Mouse (Mus musculus) hindbrain, embryonic 12.5 days (tissue): ENCODE measurements around the gene Nppc. TPM values are rescaled to one million over a fixed set of nuclear protein-coding genes. Genes with fewer than 3 reads are reported as not detected.

ENCODE experiments used
- ATAC-seq: fragments of 200-750 bp; cut with Nextera tagmentation; 2 replicates; pipeline ENCODE4 v1.8.0; 2017; ENCODE audit warnings: moderate TSS enrichment; ENCODE audit not compliant: low FRiP score
- H3K27ac ChIP-seq: fragments of 300-500 bp; sonication (generic); 2 replicates; pipeline ENCODE4 v1.5.1; 2016; ENCODE audit warnings: mild to moderate bottlenecking
- H3K27me3 ChIP-seq: fragments of 300-500 bp; sonication (generic); 2 replicates; pipeline ENCODE4 v1.6.1; 2016; ENCODE audit warnings: mild to moderate bottlenecking
- H3K36me3 ChIP-seq: fragments of 300-500 bp; sonication (generic); 2 replicates; pipeline ENCODE4 v1.6.1; 2016; ENCODE audit warnings: mild to moderate bottlenecking
- H3K4me1 ChIP-seq: fragments of 300-500 bp; sonication (generic); 2 replicates; pipeline ENCODE4 v1.6.1; 2016
- H3K4me2 ChIP-seq: fragments of 300-500 bp; sonication (generic); replicated peaks from 2 replicates; pipeline ENCODE4 v1.6.1; 2016; ENCODE audit warnings: mild to moderate bottlenecking
- H3K4me3 ChIP-seq: fragments of 300-500 bp; sonication (generic); 2 replicates; pipeline ENCODE4 v1.5.1; 2016; ENCODE audit warnings: mild to moderate bottlenecking
- H3K9ac ChIP-seq: fragments of 300-500 bp; sonication (generic); 2 replicates; pipeline ENCODE4 v1.6.1; 2016; ENCODE audit warnings: mild to moderate bottlenecking, moderate library complexity
- H3K9me3 ChIP-seq: fragments of 300-500 bp; sonication (generic); replicated peaks from 2 replicates; pipeline ENCODE4 v1.6.1; 2016; ENCODE audit warnings: mild to moderate bottlenecking
- WGBS: fragments of 180-500 bp; shearing (Covaris S2); methylation state at CpG from one replicate; pipeline ENCODE4 v1.1.7; 2016; 5-methylcytosine and 5-hydroxymethylcytosine counted together
- polyA plus RNA-seq: library from polyadenylated mRNA; unstranded; fragments of >200 nt; fragmentation: Nextera tagmentation; extraction: Ambion mirVana; gene quantifications from 2 replicates; pipeline ENCODE4 v1.2.1, GENCODE M21; 2016

Gene Nppc
- 14.7 and 16.0 TPM in 2 replicates for polyA plus RNA-seq

DNA sequence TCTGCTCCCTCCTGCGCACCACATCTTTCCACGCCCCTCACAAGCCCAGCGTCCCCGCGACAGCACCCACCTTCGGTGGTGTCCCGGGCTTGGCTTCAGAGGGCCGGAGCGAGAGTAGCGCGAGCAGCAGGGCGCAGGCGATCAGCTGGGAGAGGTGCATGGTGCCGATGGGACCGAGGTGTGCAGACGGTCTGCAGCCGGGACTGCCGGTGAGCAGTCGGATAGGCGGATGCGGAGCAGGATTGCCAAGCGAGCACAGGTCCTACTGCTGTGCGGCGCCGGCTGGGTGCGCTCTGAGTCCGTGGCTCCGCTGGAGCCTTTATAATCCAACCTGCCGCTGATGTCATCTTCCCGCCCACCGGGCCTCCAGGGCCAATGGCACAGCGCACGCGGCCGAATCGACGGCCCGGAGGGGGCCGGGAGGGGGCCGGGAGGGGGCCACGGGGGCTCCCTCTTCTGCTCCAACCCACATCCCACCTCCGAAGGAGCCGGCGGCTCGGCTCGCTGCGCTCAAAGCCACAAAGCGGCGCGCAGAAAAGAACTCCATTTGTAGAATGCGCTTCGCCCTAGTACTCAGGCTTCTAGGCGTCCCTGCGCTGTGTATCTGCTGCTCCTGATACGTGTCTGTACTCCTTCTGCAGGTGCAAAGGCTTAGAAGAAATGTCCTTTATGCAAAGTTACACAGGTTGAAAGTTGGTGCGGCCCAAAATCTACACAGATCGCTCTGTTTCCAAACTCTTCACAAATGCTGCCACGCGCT, at the start of gene Nppc:
Gene Nppc (minus strand): TSS at position 293 of the 760 bp plus-strand sequence.
- H3K27ac ChIP-seq: peak within 1 kb of the TSS; percentile 48; the same call in 1 of the 2 replicates
- WGBS: 4% methylated on average over 59 of the region's 59 CpGs
- peak within 1 kb of the TSS; percentile 75 for H3K9ac ChIP-seq
- peaks cover 12% of the 10 kb centered on the region; the same call in 1 of the 2 replicates for H3K4me1 ChIP-seq
- H3K4me2 ChIP-seq: peak within 1 kb of the TSS; percentile 88
- H3K27me3 ChIP-seq: peaks cover 46% of the 10 kb centered on the region
- peak; percentile 92 for ATAC-seq
- no peaks in the 10 kb centered on the region for H3K9me3 ChIP-seq
- H3K36me3 ChIP-seq: no peaks in the 10 kb centered on the region
- peak within 1 kb of the TSS; percentile 55 for H3K4me3 ChIP-seq

DNA sequence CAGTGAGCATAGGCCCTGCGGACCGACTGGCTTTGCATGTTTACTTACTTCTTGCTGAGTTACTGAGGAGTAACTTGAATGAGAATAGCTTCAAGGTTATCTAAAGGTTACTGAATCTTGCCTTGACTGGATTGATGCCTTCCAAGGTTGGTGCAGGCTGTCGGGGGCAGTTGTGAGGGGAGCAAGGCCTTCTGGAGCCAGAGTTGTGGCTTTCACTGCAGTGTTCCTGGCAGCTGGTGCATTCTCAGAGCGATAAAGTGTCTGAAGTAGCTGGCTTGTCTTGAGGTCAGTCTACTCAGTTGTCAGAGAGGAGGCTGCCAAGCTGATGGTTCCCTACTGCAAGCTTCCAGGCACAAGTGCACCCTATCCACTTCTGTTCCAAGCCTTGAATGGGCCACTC, 49.0 kb upstream of the Nppc start:
- ATAC-seq: no peak
- no peak overlapping the region for H3K27ac ChIP-seq
- H3K4me1 ChIP-seq: no peaks in the 10 kb centered on the region
- no peaks in the 10 kb centered on the region for H3K27me3 ChIP-seq
- no peak overlapping the region for H3K4me2 ChIP-seq
- no peak overlapping the region for H3K4me3 ChIP-seq
- H3K9me3 ChIP-seq: no peaks in the 10 kb centered on the region
- no peak overlapping the region for H3K9ac ChIP-seq
- WGBS: 94% methylated on average over 4 of the region's 4 CpGs
- H3K36me3 ChIP-seq: no peaks in the 10 kb centered on the region

DNA sequence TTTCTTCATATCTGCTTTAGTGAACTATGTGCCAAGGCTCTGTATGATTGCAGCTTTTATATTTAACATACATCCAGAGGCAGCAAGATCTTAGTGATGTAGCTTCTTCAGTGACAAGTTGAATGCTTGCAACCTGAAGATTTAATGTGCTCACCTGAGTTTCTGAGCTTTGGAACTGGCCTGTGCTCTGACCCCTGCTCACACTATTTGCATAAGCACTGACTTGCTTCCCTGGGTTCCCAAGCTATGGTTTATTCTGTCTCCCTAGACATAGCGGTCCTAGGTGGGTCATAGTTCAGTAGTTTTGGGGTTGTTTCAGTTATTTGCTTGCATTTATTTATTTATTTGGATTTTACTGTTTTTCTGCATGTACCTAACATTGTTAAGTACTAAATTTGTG, 47.8 kb upstream of the Nppc start:
- Histone ChIP-seq H3K27me3 (no peaks in the 10 kb centered on the region), H3K4me1 (no peaks in the 10 kb centered on the region), H3K9me3 (no peaks in the 10 kb centered on the region), H3K4me3 (no peak overlapping the region), H3K4me2 (no peak overlapping the region), H3K9ac (no peak overlapping the region), H3K36me3 (no peaks in the 10 kb centered on the region), H3K27ac (no peak overlapping the region)
- WGBS: 86% methylated on average over 1 of the region's 1 CpGs
- ATAC-seq: no peak

DNA sequence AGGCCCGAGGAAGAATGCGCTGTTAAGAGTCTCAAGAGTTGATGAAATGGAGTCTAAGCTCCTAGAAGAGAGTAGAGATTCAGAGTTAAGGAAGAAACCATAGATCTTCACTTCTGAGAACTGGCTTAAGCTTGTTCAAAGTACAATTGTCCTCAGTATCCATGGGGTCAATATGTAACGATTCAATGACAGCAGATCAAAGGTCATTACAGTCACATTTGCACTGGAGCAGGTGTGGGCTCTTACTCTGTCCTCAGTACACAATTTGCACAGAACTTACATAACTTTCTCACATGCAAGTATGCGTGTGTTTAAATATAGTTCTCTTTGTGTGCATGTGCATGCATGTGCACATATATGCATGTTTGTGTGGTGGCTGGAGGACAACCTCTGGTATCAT, 42.7 kb upstream of the Nppc start:
- H3K4me3 ChIP-seq: no peak overlapping the region
- no peaks in the 10 kb centered on the region for H3K4me1 ChIP-seq
- no peaks in the 10 kb centered on the region for H3K36me3 ChIP-seq
- no peak for ATAC-seq
- no peak overlapping the region for H3K27ac ChIP-seq
- no peaks in the 10 kb centered on the region for H3K9me3 ChIP-seq
- H3K27me3 ChIP-seq: no peaks in the 10 kb centered on the region
- WGBS: 90% methylated on average over 4 of the region's 4 CpGs
- no peak overlapping the region for H3K9ac ChIP-seq
- no peak overlapping the region for H3K4me2 ChIP-seq

DNA sequence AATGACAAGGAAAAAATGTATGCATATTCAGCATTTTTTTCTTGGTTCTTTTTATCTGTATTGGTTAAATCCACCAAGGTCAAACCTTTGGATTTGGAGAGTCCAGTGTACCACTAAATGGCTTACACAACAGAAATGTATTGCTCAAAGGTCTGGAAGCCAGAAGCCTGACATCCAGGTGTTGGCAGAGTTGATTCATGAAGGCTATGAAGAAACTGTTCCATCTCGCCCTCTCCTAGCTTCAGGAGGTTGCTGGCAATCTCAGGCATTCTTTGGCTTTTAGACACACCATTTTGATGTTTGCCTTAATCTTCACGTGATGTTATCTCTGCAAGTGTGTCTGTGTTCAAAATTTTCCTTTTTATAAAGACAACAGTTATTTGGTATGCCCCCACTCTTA, 41.7 kb upstream of the Nppc start:
- Histone ChIP-seq H3K9ac (no peak overlapping the region), H3K4me1 (no peaks in the 10 kb centered on the region), H3K9me3 (no peaks in the 10 kb centered on the region), H3K27ac (no peak overlapping the region), H3K27me3 (no peaks in the 10 kb centered on the region), H3K4me2 (no peak overlapping the region), H3K4me3 (no peak overlapping the region), H3K36me3 (no peaks in the 10 kb centered on the region)
- ATAC-seq: no peak
- WGBS: 94% methylated on average over 2 of the region's 2 CpGs

DNA sequence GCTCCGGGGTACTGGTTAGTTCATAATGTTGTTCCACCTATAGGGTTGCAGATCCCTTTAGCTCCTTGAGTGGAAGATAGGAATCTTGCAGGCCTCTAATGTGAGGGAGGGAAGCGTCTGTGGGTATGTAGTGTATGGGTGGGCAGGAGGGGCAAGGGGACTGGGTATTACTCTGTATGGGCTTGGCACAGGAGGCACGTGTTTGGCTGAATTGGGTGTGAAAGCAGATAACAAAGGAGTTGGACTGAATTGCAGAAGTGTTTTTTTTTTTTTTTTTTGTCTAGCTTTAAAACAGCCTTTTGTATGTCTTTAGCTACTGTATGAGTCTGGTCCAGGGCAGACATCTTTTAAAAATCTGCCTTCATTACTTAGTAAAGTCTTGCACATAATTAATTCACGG, 39.2 kb upstream of the Nppc start:
- H3K36me3 ChIP-seq: no peaks in the 10 kb centered on the region
- H3K27me3 ChIP-seq: no peaks in the 10 kb centered on the region
- H3K4me1 ChIP-seq: peaks cover 12% of the 10 kb centered on the region; the same call in 1 of the 2 replicates
- ATAC-seq: no peak
- no peak overlapping the region for H3K4me3 ChIP-seq
- no peak overlapping the region for H3K27ac ChIP-seq
- WGBS: 77% methylated on average over 4 of the region's 4 CpGs
- H3K9me3 ChIP-seq: no peaks in the 10 kb centered on the region
- H3K4me2 ChIP-seq: no peak overlapping the region
- H3K9ac ChIP-seq: no peak overlapping the region

DNA sequence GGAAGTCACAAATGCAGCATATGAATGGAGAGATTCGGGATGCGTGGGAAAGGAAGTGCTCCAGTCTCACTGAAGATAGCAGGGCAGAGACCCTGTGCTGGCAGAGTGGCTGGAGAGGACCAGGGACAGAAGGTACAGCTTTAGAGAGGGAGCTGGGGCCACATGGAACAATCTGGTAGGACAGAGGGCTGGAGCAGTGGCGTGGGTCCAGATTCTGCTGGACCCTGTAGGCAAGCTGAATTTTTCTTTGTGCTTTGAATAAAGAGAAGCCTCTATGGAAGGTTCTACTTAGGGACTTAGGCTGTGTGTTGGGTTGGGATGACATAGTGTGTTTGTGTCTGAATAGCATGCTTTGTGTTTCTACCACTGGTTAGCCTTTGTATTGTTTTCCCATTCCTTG, 35.1 kb upstream of the Nppc start:
- 77% methylated on average over 3 of the region's 3 CpGs for WGBS
- Histone ChIP-seq H3K36me3 (no peaks in the 10 kb centered on the region), H3K27ac (no peak overlapping the region), H3K4me2 (peak overlapping the region; percentile 1; the same call in 1 of the 2 replicates), H3K9ac (no peak overlapping the region), H3K27me3 (no peaks in the 10 kb centered on the region), H3K4me3 (no peak overlapping the region), H3K4me1 (peaks cover 20% of the 10 kb centered on the region; the same call in 1 of the 2 replicates), H3K9me3 (no peaks in the 10 kb centered on the region)
- ATAC-seq: no peak

DNA sequence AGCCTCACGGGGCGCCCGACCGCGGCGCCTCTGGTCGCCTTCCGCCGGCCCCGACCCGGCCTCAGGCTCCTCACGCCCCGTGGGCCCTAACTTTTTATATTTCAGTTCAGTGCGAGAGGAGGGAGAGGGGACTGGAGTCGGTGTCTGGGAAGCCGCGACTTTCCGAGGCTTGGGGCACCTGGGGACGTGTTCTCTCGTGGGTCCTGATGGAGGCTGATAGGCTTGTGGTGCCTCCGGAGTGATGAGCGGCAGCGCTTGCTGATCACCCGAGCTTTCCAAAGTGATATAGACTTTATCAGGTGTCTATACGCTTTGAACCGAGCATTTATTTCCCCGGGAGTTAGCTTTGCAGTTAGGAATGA, 33.6 kb upstream of the Nppc start:
- WGBS: under 1% methylated on average over 27 of the region's 27 CpGs

DNA sequence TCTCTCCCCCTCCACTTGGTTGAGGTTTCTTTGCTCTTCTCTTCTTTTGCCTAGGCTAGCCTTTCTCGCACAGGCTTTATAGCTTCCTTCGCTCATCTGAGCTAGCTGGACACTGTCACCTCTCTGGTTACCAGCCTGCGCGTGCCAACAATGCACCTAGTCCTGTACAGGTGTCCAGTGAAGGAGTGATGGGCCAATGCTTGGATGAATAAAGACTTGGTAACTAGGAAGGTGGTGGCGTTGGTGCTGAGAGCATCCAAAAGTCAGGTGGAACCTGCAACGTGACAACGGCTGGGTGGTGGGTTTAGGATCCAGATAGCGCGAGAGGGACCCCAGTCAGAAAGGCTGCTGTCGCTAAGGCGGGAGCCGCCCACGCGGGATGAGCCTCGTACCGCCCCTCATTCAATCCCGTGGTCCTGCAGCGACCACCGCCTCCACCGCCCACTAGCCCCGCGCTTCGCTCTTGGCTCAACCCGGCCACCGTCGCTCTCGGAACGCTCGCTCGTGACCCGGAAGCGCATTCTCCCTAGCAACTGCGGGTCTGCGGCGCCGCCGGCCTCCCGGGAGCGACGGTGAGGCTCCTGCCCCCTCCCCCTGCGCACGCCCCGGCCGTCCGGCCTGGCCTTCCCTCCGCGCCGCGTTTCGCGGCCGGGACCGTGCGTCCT, 33.1 kb upstream of the Nppc start, which contains the start of gene Dis3l2:
Gene Dis3l2 (plus strand): TSS at position 509 of the 665 bp plus-strand sequence.
- WGBS: 3% methylated on average over 43 of the region's 54 CpGs
- Histone ChIP-seq H3K9ac (peak within 1 kb of the TSS; percentile 95), H3K4me3 (peak within 1 kb of the TSS; percentile 95), H3K4me1 (peaks cover 20% of the 10 kb centered on the region; the same call in 1 of the 2 replicates), H3K36me3 (no peaks in the 10 kb centered on the region), H3K27ac (peak within 1 kb of the TSS; percentile 93), H3K9me3 (no peaks in the 10 kb centered on the region), H3K27me3 (no peaks in the 10 kb centered on the region), H3K4me2 (peak within 1 kb of the TSS; percentile 77)
- peak; percentile 95 for ATAC-seq

More for the DNA sequence above, 33.6 kb upstream of the Nppc start:
- Histone ChIP-seq H3K9me3 (no peaks in the 10 kb centered on the region), H3K9ac (peak overlapping the region; percentile 95), H3K4me1 (peaks cover 20% of the 10 kb centered on the region; the same call in 1 of the 2 replicates), H3K27ac (peak overlapping the region; percentile 93), H3K27me3 (no peaks in the 10 kb centered on the region), H3K4me3 (peak overlapping the region; percentile 95), H3K4me2 (peak overlapping the region; percentile 77), H3K36me3 (no peaks in the 10 kb centered on the region)
- ATAC-seq: peak; percentile 69

DNA sequence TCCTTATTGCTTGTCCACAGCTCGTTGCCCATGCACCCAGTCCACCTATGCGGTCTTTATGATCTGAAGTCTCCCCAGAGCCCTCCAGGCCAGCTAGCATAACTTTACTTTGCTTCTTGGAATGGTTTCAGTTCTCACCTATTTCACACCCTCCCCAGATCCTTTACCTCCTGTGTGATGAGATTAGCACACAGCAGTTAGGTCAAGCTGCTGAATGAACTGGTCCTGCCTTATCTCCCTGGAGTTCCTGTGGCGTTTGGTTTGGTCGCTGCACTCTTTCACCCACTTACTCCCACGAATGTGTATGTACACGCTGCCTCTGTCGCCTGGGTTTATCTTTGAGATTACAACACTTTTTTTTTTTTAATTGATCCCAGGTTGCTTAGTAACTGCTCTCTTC, 30.0 kb upstream of the Nppc start:
- Histone ChIP-seq H3K27me3 (no peaks in the 10 kb centered on the region), H3K4me1 (peaks cover 15% of the 10 kb centered on the region; the same call in 1 of the 2 replicates), H3K27ac (no peak overlapping the region), H3K4me3 (no peak overlapping the region), H3K36me3 (no peaks in the 10 kb centered on the region), H3K9me3 (no peaks in the 10 kb centered on the region), H3K9ac (no peak overlapping the region), H3K4me2 (no peak overlapping the region)
- 81% methylated on average over 7 of the region's 7 CpGs for WGBS
- ATAC-seq: no peak

DNA sequence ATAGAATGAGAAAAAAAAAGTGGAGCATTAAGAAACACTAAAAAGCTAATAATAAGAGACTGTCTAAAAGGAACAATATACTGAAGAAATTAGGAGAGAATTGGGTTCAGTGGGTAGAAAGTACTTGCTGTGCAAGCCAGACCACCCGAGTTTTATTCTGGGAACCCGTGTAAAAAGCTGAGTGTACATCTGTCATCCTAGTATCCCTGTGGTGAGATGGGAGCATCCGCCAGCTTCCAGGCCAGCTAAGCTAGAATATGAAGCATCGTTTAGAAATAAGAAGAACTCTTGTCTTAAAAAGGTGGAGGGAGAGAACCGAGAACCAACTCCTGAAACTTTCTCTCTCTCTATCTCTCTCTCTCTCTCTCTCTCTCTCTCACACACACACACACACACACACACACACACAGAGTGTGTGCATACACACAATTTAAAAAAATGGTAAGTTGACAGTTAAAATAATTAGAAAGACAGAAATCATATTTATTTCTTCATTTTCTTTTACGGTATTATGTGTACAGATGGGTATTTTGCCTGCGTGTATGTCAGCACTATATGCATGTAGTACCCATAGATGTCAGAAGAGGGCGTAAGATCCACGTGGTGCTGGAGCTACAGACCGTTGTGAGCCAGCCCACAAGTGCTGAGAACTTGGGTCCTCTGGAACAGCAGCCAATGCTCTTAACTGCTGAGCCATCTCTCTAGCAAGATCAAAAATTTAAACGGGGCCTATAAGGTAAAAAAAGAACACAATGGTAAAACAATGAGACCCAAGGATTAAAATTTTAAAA, 29.2 kb upstream of the Nppc start:
- ATAC-seq: no peak
- H3K27ac ChIP-seq: no peak overlapping the region

DNA sequence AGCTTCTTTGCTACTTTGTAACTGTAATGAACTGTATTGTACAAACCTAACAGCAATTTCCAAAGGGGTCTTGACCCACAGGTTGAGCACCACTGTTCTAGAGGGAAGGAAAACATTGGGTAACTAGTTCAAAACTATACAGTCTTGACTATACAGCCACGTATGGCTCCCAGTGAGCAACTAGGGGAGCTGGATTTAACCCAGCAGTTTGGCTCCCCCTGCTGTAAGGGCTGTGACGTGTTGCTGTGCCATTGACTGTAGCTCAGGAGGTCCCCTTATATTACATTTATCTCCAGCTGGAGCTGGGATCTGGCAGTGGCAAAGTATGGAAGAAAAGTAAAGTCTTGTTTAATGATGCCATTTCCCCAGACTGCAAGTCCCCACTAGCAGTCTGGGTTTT, 28.4 kb upstream of the Nppc start:
- Histone ChIP-seq H3K27me3 (no peaks in the 10 kb centered on the region), H3K4me2 (no peak overlapping the region), H3K4me3 (no peak overlapping the region), H3K36me3 (no peaks in the 10 kb centered on the region), H3K9ac (no peak overlapping the region), H3K4me1 (peaks cover 5% of the 10 kb centered on the region; the same call in 1 of the 2 replicates), H3K9me3 (no peaks in the 10 kb centered on the region), H3K27ac (no peak overlapping the region)
- WGBS: 27% methylated on average over 2 of the region's 2 CpGs
- no peak for ATAC-seq

More for the DNA sequence above, 29.2 kb upstream of the Nppc start:
- H3K4me1 ChIP-seq: peaks cover 8% of the 10 kb centered on the region; the same call in 1 of the 2 replicates
- no peaks in the 10 kb centered on the region for H3K36me3 ChIP-seq
- no peak overlapping the region for H3K9ac ChIP-seq
- H3K4me2 ChIP-seq: no peak overlapping the region
- H3K27me3 ChIP-seq: no peaks in the 10 kb centered on the region
- no peak overlapping the region for H3K4me3 ChIP-seq
- 70% methylated on average over 11 of the region's 11 CpGs for WGBS
- no peaks in the 10 kb centered on the region for H3K9me3 ChIP-seq
